Mouse (Mus musculus) liver, embryonic 16.5 days (tissue): ENCODE results near the gene Rcc2. TPM values are rescaled to one million over a fixed set of nuclear protein-coding genes. Genes with fewer than 3 reads are reported as not detected.

Experiments
- microRNA-seq: library from miRNA; unstranded; fragments of <30 nt; microRNA quantifications from one replicate; pipeline ENCODE4, GENCODE M21; 2016
- polyA plus RNA-seq: library from polyadenylated mRNA; unstranded; fragments of >200 nt; fragmentation: Nextera tagmentation; extraction: Ambion mirVana; gene quantifications from 2 replicates; pipeline ENCODE4 v1.2.1, GENCODE M21; 2015

The Rcc2 gene
- polyA plus RNA-seq, 1 experiment from 2014 or later: 9.7 TPM

Small RNA genes within 50 kb of the gene (microRNA-seq; reads per million reads assigned to microRNA genes)
- gene Gm23045 (not detected), gene Gm25951 (not detected)

Other genes with a start within 250 kb of the Rcc2 start
- 5.7 and 6.6 TPM in 2 replicates for gene Arhgef10l, start 34.5 kb upstream of the Rcc2 start, polyA plus RNA-seq
- not detected in 2 replicates for gene Padi6, start 42.1 kb downstream of the Rcc2 start, polyA plus RNA-seq
- 3.1 and 4.2 TPM in 2 replicates for gene Padi4, start 73.7 kb downstream of the Rcc2 start, polyA plus RNA-seq
- 0.09 and 0.11 TPM in 2 replicates for gene Padi3, start 110.1 kb downstream of the Rcc2 start, polyA plus RNA-seq
- gene Padi1, start 145.2 kb downstream of the Rcc2 start, polyA plus RNA-seq: 0.02 TPM in 1 of 2 replicates, not detected in the other
- 1.6 and 1.7 TPM in 2 replicates for gene Padi2, start 205.8 kb downstream of the Rcc2 start, polyA plus RNA-seq